Mouse (Mus musculus) liver, embryonic 15.5 days (tissue): ENCODE data around the gene 1700012P22Rik. TPM values are rescaled to one million over a fixed set of nuclear protein-coding genes. Genes with fewer than 3 reads are reported as not detected.

Experiments used
- ATAC-seq: fragments of 200-750 bp; cut with Nextera tagmentation; 2 replicates; pipeline ENCODE4 v1.8.0; 2017; ENCODE audit warnings: moderate number of reproducible peaks, mild to moderate bottlenecking, moderate library complexity; ENCODE audit not compliant: insufficient read depth
- H3K27ac ChIP-seq: fragments of 300-500 bp; sonication (generic); replicated peaks from 2 replicates; pipeline ENCODE4 v1.5.1; 2015; ENCODE audit warnings: mild to moderate bottlenecking, inconsistent platforms
- H3K27me3 ChIP-seq: fragments of 300-500 bp; sonication (generic); 2 replicates; pipeline ENCODE4 v1.6.1; 2015; ENCODE audit warnings: mild to moderate bottlenecking, inconsistent platforms
- H3K36me3 ChIP-seq: fragments of 300-500 bp; sonication (generic); replicated peaks from 2 replicates; pipeline ENCODE4 v1.6.1; 2015; ENCODE audit warnings: moderate library complexity, mild to moderate bottlenecking, inconsistent platforms
- H3K4me1 ChIP-seq: fragments of 300-500 bp; sonication (generic); replicated peaks from 2 replicates; pipeline ENCODE4 v1.6.1; 2015; ENCODE audit warnings: inconsistent platforms
- H3K4me2 ChIP-seq: fragments of 300-500 bp; sonication (generic); 2 replicates; pipeline ENCODE4 v1.6.1; 2015; ENCODE audit warnings: moderate library complexity, mild to moderate bottlenecking, inconsistent platforms
- H3K4me3 ChIP-seq: fragments of 300-500 bp; sonication (generic); replicated peaks from 2 replicates; pipeline ENCODE4 v1.5.1; 2015; ENCODE audit warnings: mild to moderate bottlenecking, inconsistent platforms
- H3K9ac ChIP-seq: fragments of 300-500 bp; sonication (generic); 2 replicates; pipeline ENCODE4 v1.6.1; 2015; ENCODE audit warnings: moderate library complexity, mild to moderate bottlenecking, inconsistent platforms
- H3K9me3 ChIP-seq: fragments of 300-500 bp; sonication (generic); replicated peaks from 2 replicates; pipeline ENCODE4 v1.6.1; 2016; ENCODE audit warnings: inconsistent platforms
- WGBS: fragments of 180-500 bp; shearing (Covaris S2); methylation state at CpG from one replicate; pipeline ENCODE4 v1.1.7; 2015; ENCODE audit warnings: mixed read lengths; ENCODE audit not compliant: insufficient replicate concordance; 5-methylcytosine and 5-hydroxymethylcytosine counted together
- polyA plus RNA-seq: library from polyadenylated mRNA; unstranded; fragments of >200 nt; fragmentation: Nextera tagmentation; extraction: Ambion mirVana; gene quantifications from 2 replicates; pipeline ENCODE4 v1.2.1, GENCODE M21; 2015

1700012P22Rik gene
- polyA plus RNA-seq, 1 experiment from 2014 or later: not detected

- Histone ChIP-seq H3K4me3 (no peak overlapping the region), H3K9me3 (no peaks in the 10 kb centered on the region), H3K9ac (no peak overlapping the region), H3K27ac (no peak overlapping the region), H3K27me3 (no peaks in the 10 kb centered on the region), H3K36me3 (no peaks in the 10 kb centered on the region), H3K4me1 (no peaks in the 10 kb centered on the region), H3K4me2 (no peak overlapping the region)
- ATAC-seq: no peak
Measured at GRCm38 (mm10) chr4:144420644-144421043, 17.9 kb downstream of the 1700012P22Rik start.

DNA sequence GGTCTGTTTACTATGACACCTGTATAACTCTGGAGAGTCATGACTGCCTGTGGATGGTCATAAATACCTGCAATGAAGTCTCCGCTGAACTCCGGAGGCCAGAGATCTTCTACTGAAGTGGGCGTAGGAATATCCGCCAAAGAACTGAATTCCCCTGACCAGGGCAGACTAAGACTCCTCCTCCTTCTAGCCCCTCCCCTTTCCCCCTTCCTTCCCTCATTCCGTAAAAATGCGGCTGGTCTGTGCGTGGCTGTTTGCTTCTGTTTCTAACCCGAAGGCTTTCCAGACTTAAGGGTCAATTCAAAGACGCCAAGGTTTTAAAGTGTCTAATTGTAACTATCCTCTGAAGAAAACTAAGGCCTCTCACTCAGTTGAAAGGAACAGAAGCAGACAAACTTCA, 30.3 kb downstream of the 1700012P22Rik start, which contains the start of gene Pramef12:
TSS of gene Pramef12 (minus strand) at position 175 of the 400 bp plus-strand sequence.
- Histone ChIP-seq H3K36me3 (no peaks in the 10 kb centered on the region), H3K27ac (no peak within 1 kb of the TSS), H3K4me2 (no peak within 1 kb of the TSS), H3K9me3 (no peaks in the 10 kb centered on the region), H3K9ac (no peak within 1 kb of the TSS), H3K4me1 (no peaks in the 10 kb centered on the region), H3K27me3 (no peaks in the 10 kb centered on the region), H3K4me3 (no peak within 1 kb of the TSS)
- ATAC-seq: no peak
- 60% methylated on average over 9 of the region's 9 CpGs for WGBS

- Histone ChIP-seq H3K36me3 (no peaks in the 10 kb centered on the region), H3K4me2 (no peak overlapping the region), H3K9ac (no peak overlapping the region), H3K4me3 (no peak overlapping the region), H3K27me3 (no peaks in the 10 kb centered on the region), H3K27ac (no peak overlapping the region), H3K4me1 (no peaks in the 10 kb centered on the region), H3K9me3 (no peaks in the 10 kb centered on the region)
- WGBS: 43% methylated on average over 3 of the region's 3 CpGs
- ATAC-seq: no peak
Measured at GRCm38 (mm10) chr4:144406261-144406660, 32.3 kb downstream of the 1700012P22Rik start.

GRCm38 (mm10) chr4:144404456-144405086, 34.0 kb downstream of the 1700012P22Rik start:
- 4% methylated on average over 16 of the region's 17 CpGs for WGBS
- 0 out of 2 replicates have a peak overlapping the region, but pooled peaks have one; percentile 12 for H3K4me3 ChIP-seq
- H3K27me3 ChIP-seq: no peaks in the 10 kb centered on the region
- peak overlapping the region; percentile 45 for H3K4me2 ChIP-seq
- no peaks in the 10 kb centered on the region for H3K36me3 ChIP-seq
- H3K9me3 ChIP-seq: no peaks in the 10 kb centered on the region
- no peak for ATAC-seq
- no peak overlapping the region for H3K9ac ChIP-seq
- no peaks in the 10 kb centered on the region for H3K4me1 ChIP-seq
- no peak overlapping the region for H3K27ac ChIP-seq

DNA sequence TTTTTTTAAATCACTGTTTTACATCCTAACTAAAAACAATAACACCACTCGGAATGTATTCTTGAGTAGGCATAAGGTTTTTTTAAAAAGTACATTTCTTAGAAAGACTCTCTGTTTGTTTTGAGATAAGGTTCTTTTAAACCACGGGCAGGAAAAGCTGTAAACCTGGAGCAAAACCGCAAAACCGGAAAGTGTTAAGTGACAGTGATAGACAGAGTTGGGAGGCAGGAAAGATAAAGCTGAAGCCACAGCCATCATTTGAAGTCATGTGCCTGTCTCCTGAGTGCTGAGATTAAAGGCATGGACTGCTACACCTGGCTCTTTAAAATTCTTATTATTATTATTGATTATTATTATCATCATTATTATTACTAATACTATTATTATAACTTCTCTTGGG, 35.9 kb downstream of the 1700012P22Rik start:
- Histone ChIP-seq H3K9me3 (no peaks in the 10 kb centered on the region), H3K4me1 (no peaks in the 10 kb centered on the region), H3K36me3 (no peaks in the 10 kb centered on the region), H3K4me3 (no peak overlapping the region), H3K4me2 (no peak overlapping the region), H3K27ac (no peak overlapping the region), H3K27me3 (no peaks in the 10 kb centered on the region), H3K9ac (no peak overlapping the region)
- ATAC-seq: no peak
- WGBS: 4% methylated on average over 4 of the region's 4 CpGs

- Histone ChIP-seq H3K4me2 (no peak overlapping the region), H3K4me1 (no peaks in the 10 kb centered on the region), H3K9ac (no peak overlapping the region), H3K4me3 (no peak overlapping the region), H3K27me3 (no peaks in the 10 kb centered on the region), H3K36me3 (no peaks in the 10 kb centered on the region), H3K9me3 (no peaks in the 10 kb centered on the region), H3K27ac (no peak overlapping the region)
- no peak for ATAC-seq
- 30% methylated on average over 3 of the region's 3 CpGs for WGBS
Measured at GRCm38 (mm10) chr4:144396316-144396715, 42.3 kb downstream of the 1700012P22Rik start.

GRCm38 (mm10) chr4:144377911-144378310, 60.7 kb downstream of the 1700012P22Rik start, which contains the start of gene Pramef20:
TSS of gene Pramef20 (minus strand) at chr4:144377933.
- H3K4me1 ChIP-seq: no peaks in the 10 kb centered on the region
- no peaks in the 10 kb centered on the region for H3K36me3 ChIP-seq
- no peak within 1 kb of the TSS for H3K9ac ChIP-seq
- H3K4me3 ChIP-seq: no peak within 1 kb of the TSS
- WGBS: 30% methylated on average over 2 of the region's 2 CpGs
- H3K4me2 ChIP-seq: no peak within 1 kb of the TSS
- no peak for ATAC-seq
- no peaks in the 10 kb centered on the region for H3K27me3 ChIP-seq
- H3K9me3 ChIP-seq: no peaks in the 10 kb centered on the region
- H3K27ac ChIP-seq: no peak within 1 kb of the TSS

Other genes starting within 250 kb of the 1700012P22Rik start
- gene Oog2, start 248.1 kb downstream of the 1700012P22Rik start, polyA plus RNA-seq: not detected in 2 replicates
- not detected in 2 replicates for gene C87977, start 225.5 kb downstream of the 1700012P22Rik start, polyA plus RNA-seq
- gene Pramel5, start 158.3 kb downstream of the 1700012P22Rik start, polyA plus RNA-seq: not detected in 2 replicates
- not detected in 2 replicates for gene Gm13128, start 108.5 kb downstream of the 1700012P22Rik start, polyA plus RNA-seq
- gene Gm13119, start 80.8 kb downstream of the 1700012P22Rik start, polyA plus RNA-seq: not detected in 2 replicates
- not detected in 2 replicates for gene Pramef20, start 60.8 kb downstream of the 1700012P22Rik start, polyA plus RNA-seq
- gene Pramef12, start 30.3 kb downstream of the 1700012P22Rik start, polyA plus RNA-seq: not detected in 2 replicates
- not detected in 2 replicates for gene Gm9944, start 14.5 kb upstream of the 1700012P22Rik start, polyA plus RNA-seq
- not detected in 2 replicates for gene Aadacl3, start 25.0 kb upstream of the 1700012P22Rik start, polyA plus RNA-seq
- not detected in 2 replicates for gene 9430007A20Rik, start 81.0 kb upstream of the 1700012P22Rik start, polyA plus RNA-seq
- gene Gm13124, start 126.4 kb upstream of the 1700012P22Rik start, polyA plus RNA-seq: not detected in 2 replicates
- gene Aadacl4, start 174.9 kb upstream of the 1700012P22Rik start, polyA plus RNA-seq: not detected in 2 replicates
- gene Gm436, start 247.6 kb upstream of the 1700012P22Rik start, polyA plus RNA-seq: not detected in 2 replicates